Mouse (Mus musculus) midbrain, postnatal 0 days (tissue): Measurements from ENCODE around the gene Eva1c. TPM values are rescaled to one million over a fixed set of nuclear protein-coding genes. Genes with fewer than 3 reads are reported as not detected.
A peak's percentile ranks its signal among the peaks of the same experiment; 100 is the strongest.

Source experiments
- ATAC-seq: fragments of 200-750 bp; cut with Nextera tagmentation; 2 replicates; pipeline ENCODE4 v1.8.0; 2017; ENCODE audit warnings: moderate number of reproducible peaks, mild to moderate bottlenecking, moderate TSS enrichment, moderate library complexity; ENCODE audit not compliant: low FRiP score
- DNase-seq: peaks from one replicate; pipeline ENCODE4 v3.0.0-alpha.2; 2015; ENCODE audit warnings: low spot score
- H3K27ac ChIP-seq: fragments of 300-500 bp; sonication (generic); 2 replicates; pipeline ENCODE4 v1.5.1; 2014; ENCODE audit warnings: low read depth, mild to moderate bottlenecking, low read length, mixed read lengths
- H3K27me3 ChIP-seq: fragments of 300-500 bp; sonication (generic); 2 replicates; pipeline ENCODE4 v1.6.1; 2014; ENCODE audit warnings: low read length, control low read depth, mixed read lengths; ENCODE audit not compliant: insufficient read depth
- H3K36me3 ChIP-seq: fragments of 300-500 bp; sonication (generic); 2 replicates; pipeline ENCODE4 v1.6.1; 2014; ENCODE audit warnings: low read length, control low read depth, mixed read lengths; ENCODE audit not compliant: insufficient read depth
- H3K4me1 ChIP-seq: fragments of 300-500 bp; sonication (generic); 2 replicates; pipeline ENCODE4 v1.6.1; 2014; ENCODE audit warnings: mild to moderate bottlenecking, control low read depth, antibody characterized with exemption, low read length, mixed read lengths; ENCODE audit not compliant: insufficient read depth
- H3K4me2 ChIP-seq: fragments of 300-500 bp; sonication (generic); 2 replicates; pipeline ENCODE4 v1.6.1; 2014; ENCODE audit warnings: low read depth, mild to moderate bottlenecking, low read length, mixed read lengths; ENCODE audit not compliant: poor library complexity, severe bottlenecking
- H3K4me3 ChIP-seq: fragments of 300-500 bp; sonication (generic); 2 replicates; pipeline ENCODE4 v1.5.1; 2014; ENCODE audit warnings: low read depth, mild to moderate bottlenecking, low read length, moderate library complexity
- H3K9ac ChIP-seq: fragments of 300-500 bp; sonication (generic); replicated peaks from 2 replicates; pipeline ENCODE4 v1.6.1; 2014; ENCODE audit warnings: mild to moderate bottlenecking, low read length, moderate library complexity, mixed read lengths; ENCODE audit not compliant: poor library complexity, severe bottlenecking
- H3K9me3 ChIP-seq: fragments of 300-500 bp; sonication (generic); 2 replicates; pipeline ENCODE4 v1.6.1; 2016; ENCODE audit warnings: low read length, control low read depth
- CTCF ChIP-seq: IDR thresholded peaks from 2 replicates; pipeline ENCODE4 v1.5.1; 2016; ENCODE audit warnings: antibody characterized with exemption, mild to moderate bottlenecking
- WGBS: fragments of 180-500 bp; shearing (Covaris S2); extraction: QIAGEN DNeasy Blood & Tissue Kit; methylation state at CpG from one replicate; pipeline ENCODE4 v1.1.7; 2014; 5-methylcytosine and 5-hydroxymethylcytosine counted together
- polyA plus RNA-seq: library from polyadenylated mRNA; unstranded; fragments of >200 nt; fragmentation: Nextera tagmentation; extraction: Ambion mirVana; gene quantifications from 2 replicates; pipeline ENCODE4 v1.2.1, GENCODE M21; 2015
- total RNA-seq: library from RNA; depleted of rRNA; stranded (reverse); fragments of >200 nt; gene quantifications from 2 replicates; pipeline ENCODE4 v1.2.3, GENCODE M21; 2014

Eva1c gene
- total and polyA plus RNA-seq, 2 experiments from 2014 or later = 3.5 to 4.3 TPM

GRCm38 (mm10) chr16:90899498-90899897 lies 73.0 kb downstream of the Eva1c start:
- H3K4me2 ChIP-seq = no peak overlapping the region
- no peak overlapping the region for H3K4me3 ChIP-seq
- no peak for TF ChIP-seq CTCF
- H3K27ac ChIP-seq = no peak overlapping the region
- no peaks in the 10 kb centered on the region for H3K9me3 ChIP-seq
- no peak overlapping the region for H3K9ac ChIP-seq
- ATAC-seq = no peak
- H3K4me1 ChIP-seq = no peaks in the 10 kb centered on the region
- no peaks in the 10 kb centered on the region for H3K27me3 ChIP-seq
- no peaks in the 10 kb centered on the region for H3K36me3 ChIP-seq
- 41% methylated on average over 12 of the region's 12 CpGs for WGBS
- DNase-seq = no peak

- no peak overlapping the region for H3K27ac ChIP-seq
- TF ChIP-seq CTCF = no peak
- 64% methylated on average over 4 of the region's 4 CpGs for WGBS
- DNase-seq (no peak), ATAC-seq (no peak)
- H3K4me3 ChIP-seq = no peak overlapping the region
- H3K4me1 ChIP-seq = no peaks in the 10 kb centered on the region
- H3K9me3 ChIP-seq = no peaks in the 10 kb centered on the region
- no peak overlapping the region for H3K4me2 ChIP-seq
- H3K36me3 ChIP-seq = no peaks in the 10 kb centered on the region
- H3K9ac ChIP-seq = no peak overlapping the region
- no peaks in the 10 kb centered on the region for H3K27me3 ChIP-seq
Observed at GRCm38 (mm10) chr16:90901364-90901763, 74.8 kb downstream of the Eva1c start.

- no peak overlapping the region for H3K27ac ChIP-seq
Observed at GRCm38 (mm10) chr16:90903300-90903699, 76.8 kb downstream of the Eva1c start.

GRCm38 (mm10) chr16:90907250-90907649 lies 80.7 kb downstream of the Eva1c start:
- Histone ChIP-seq H3K4me1 (no peaks in the 10 kb centered on the region), H3K4me3 (no peak overlapping the region), H3K9me3 (no peaks in the 10 kb centered on the region), H3K4me2 (no peak overlapping the region), H3K36me3 (no peaks in the 10 kb centered on the region), H3K27me3 (no peaks in the 10 kb centered on the region), H3K27ac (no peak overlapping the region), H3K9ac (no peak overlapping the region)
- ATAC-seq (no peak), DNase-seq (no peak)
- TF ChIP-seq CTCF = no peak
- WGBS = 70% methylated on average over 7 of the region's 7 CpGs

More at GRCm38 (mm10) chr16:90903300-90903699, 76.8 kb downstream of the Eva1c start:
- Histone ChIP-seq H3K27me3 (no peaks in the 10 kb centered on the region), H3K36me3 (no peaks in the 10 kb centered on the region), H3K4me2 (no peak overlapping the region), H3K9me3 (no peaks in the 10 kb centered on the region), H3K9ac (no peak overlapping the region), H3K4me3 (no peak overlapping the region), H3K4me1 (no peaks in the 10 kb centered on the region)
- 40% methylated on average over 5 of the region's 5 CpGs for WGBS
- ATAC-seq = no peak
- TF ChIP-seq CTCF = no peak
- no peak for DNase-seq

- WGBS = 76% methylated on average over 17 of the region's 17 CpGs
- no peak for ATAC-seq
Observed at GRCm38 (mm10) chr16:90910855-90911533, 84.5 kb downstream of the Eva1c start.

GRCm38 (mm10) chr16:90911766-90912165 lies 85.2 kb downstream of the Eva1c start:
- no peak for TF ChIP-seq CTCF
- peak; percentile 31 for DNase-seq
- 77% methylated on average over 13 of the region's 13 CpGs for WGBS
- Histone ChIP-seq H3K36me3 (no peaks in the 10 kb centered on the region), H3K27me3 (no peaks in the 10 kb centered on the region), H3K4me1 (no peaks in the 10 kb centered on the region), H3K4me2 (no peak overlapping the region), H3K9me3 (no peaks in the 10 kb centered on the region), H3K4me3 (no peak overlapping the region), H3K9ac (no peak overlapping the region), H3K27ac (no peak overlapping the region)
- ATAC-seq = no peak

More at GRCm38 (mm10) chr16:90910855-90911533, 84.5 kb downstream of the Eva1c start:
- Histone ChIP-seq H3K4me3 (no peak overlapping the region), H3K36me3 (no peaks in the 10 kb centered on the region), H3K9ac (no peak overlapping the region), H3K4me2 (no peak overlapping the region), H3K4me1 (no peaks in the 10 kb centered on the region), H3K27ac (no peak overlapping the region), H3K27me3 (no peaks in the 10 kb centered on the region), H3K9me3 (no peaks in the 10 kb centered on the region)
- no peak for DNase-seq
- TF ChIP-seq CTCF = no peak
